Mouse (Mus musculus) 416B (cell line): ENCODE results near the gene 6430550D23Rik.
A peak's percentile ranks its signal among the peaks of the same experiment; 100 is the strongest.

ENCODE experiments used
- DNase-seq: peaks from one replicate; pipeline ENCODE4 v3.0.0; 2011; ENCODE audit warnings: low read depth

Gene 6430550D23Rik

GRCm38 (mm10) chr2:156007888-156008532 lies at the start of gene 6430550D23Rik, which contains the start of gene Ergic3:
6430550D23Rik (minus strand) TSS chr2:156007977.
Ergic3 (plus strand) TSS chr2:156008045.
- DNase-seq: peak; percentile 98

DNA sequence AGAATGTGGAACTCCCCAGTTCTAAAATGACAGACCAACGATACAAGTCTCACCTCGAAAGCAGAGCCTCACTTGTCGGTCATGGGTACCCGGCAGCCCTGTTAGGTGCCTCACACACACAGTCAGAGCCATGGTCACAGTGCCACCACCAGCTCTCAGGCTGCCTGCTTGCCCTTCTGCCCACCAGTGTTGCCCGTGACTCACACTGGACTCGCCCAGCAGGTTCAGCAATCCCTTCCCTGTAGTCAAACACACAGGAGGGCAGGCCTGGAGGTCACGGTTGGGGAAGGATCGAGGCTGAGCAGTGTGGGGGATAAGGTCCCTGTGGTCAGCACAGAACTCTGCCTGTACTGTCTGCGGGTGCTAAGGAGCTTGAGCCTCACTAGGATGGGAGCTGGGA lies 45.0 kb upstream of the 6430550D23Rik start, which contains the start of gene Fer1l4:
TSS of gene Fer1l4 (minus strand) at position 132 of the 400 bp plus-strand sequence.
- no peak for DNase-seq

- DNase-seq: no peak
These were observed 40.2 kb upstream of the 6430550D23Rik start for GRCm38 (mm10) chr2:156047929-156048328.

DNA sequence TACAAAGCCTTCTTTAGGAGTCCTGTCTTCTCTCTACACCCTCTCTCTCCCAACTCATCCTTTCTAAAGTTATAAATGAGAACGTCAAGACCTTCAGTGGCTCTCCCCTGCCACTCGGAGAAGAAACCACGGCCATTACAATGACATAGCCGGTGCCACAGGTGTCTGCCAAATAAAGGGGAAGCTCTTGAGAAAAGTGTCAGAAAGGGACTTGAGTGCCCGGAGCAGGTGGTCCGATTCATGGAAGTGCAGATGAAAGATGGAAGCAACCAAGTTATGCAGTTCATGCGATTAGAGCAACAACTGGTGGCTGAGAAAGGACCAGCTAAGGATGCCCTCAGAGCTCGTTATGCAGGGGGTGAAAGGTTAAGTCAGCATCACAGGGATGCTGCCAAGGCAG lies 35.1 kb upstream of the 6430550D23Rik start:
- DNase-seq: no peak

DNA sequence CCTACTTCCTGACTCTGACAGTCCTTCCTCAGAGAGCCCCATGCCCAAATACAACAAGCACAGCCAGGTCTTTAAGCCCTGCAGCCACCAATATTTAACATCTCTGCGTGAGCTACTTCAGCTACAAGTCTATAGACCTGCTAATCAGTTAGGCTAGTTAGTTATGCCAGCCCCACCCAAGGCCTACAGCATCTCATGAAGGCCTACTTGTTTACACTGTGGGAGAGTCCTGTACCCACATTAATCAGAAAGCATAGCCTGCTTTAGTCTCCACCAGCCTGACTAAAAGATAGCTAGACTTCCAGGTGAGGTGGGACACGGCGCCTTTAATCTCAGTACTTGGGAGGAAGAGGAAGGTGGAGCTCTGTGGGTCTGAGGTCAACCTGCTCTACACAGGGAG lies 31.6 kb upstream of the 6430550D23Rik start:
- no peak for DNase-seq

- peak; percentile 26 for DNase-seq
These were observed 17.7 kb upstream of the 6430550D23Rik start for GRCm38 (mm10) chr2:156025482-156025881.

- DNase-seq: peak; percentile 10
These were observed 14.0 kb upstream of the 6430550D23Rik start for GRCm38 (mm10) chr2:156021765-156022164.

GRCm38 (mm10) chr2:156021219-156021618 lies 13.4 kb upstream of the 6430550D23Rik start:
- DNase-seq: no peak

DNA sequence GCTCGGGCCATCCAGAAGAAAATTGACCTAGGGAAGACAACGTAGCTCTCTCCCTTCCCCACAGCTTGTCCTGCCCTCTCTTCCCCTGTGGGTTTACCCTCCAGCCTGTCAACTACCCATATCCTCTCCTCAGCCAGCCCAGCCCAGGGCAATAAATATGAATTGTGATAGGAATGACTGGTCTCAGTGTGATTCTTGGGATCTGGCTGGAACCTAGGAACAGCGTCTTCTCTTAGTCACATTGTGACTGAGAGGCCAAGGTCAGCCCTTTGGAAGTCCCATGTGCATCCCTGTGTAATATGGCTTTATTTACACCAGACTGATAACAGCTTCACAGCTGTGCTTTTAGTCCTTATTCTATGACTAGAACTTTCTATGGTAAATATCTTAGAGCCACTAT lies 10.3 kb upstream of the 6430550D23Rik start:
- DNase-seq: no peak

DNA sequence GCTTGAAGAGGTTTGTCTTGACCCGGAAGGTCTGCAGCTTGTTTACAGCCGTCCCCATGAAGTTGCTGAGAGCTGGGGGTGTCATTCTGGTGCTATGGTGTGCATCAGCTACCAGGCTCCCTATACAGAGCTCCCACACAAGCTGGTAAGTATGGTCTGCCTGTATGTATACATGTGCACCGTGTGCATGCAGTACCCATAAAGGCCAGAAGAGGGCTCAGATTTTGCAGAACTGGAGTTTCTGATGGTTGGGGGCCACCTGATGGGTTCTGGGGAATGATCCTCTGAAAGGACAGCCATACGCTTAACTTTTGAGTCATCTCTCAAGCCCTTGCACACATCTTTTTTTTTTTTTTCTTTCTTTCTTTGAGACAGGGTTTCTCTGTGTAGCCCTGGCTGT lies 2.4 kb downstream of the 6430550D23Rik start:
- peak; percentile 33 for DNase-seq

GRCm38 (mm10) chr2:155991863-155992321 lies 15.9 kb downstream of the 6430550D23Rik start:
- DNase-seq: no peak

GRCm38 (mm10) chr2:155991151-155991550 lies 16.6 kb downstream of the 6430550D23Rik start:
- DNase-seq: no peak

DNA sequence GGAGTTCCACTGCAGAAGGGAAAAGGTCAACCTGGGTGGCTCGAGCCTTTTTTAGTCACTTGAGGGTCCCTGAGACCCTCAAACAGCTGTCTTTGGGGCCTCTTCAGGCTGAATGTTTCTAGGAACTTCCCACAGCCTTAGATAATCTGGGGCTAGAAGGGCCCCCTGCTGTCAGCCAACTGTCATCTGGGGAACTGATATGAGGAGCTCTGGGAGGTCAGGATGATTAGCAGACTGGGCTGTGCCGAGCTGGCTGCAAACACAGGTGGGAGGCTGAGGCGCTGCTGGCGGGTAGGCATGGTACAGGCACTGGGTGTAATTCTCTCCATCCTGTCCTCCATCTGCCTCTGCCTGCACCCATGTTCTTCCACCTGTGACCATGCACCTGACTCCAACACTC lies 18.7 kb downstream of the 6430550D23Rik start:
- DNase-seq: no peak

- DNase-seq: no peak
These were observed 20.6 kb downstream of the 6430550D23Rik start for GRCm38 (mm10) chr2:155987131-155987530.

- DNase-seq: no peak
These were observed 22.0 kb downstream of the 6430550D23Rik start for GRCm38 (mm10) chr2:155985776-155986175.

- peak; percentile 94 for DNase-seq
These were observed 28.3 kb downstream of the 6430550D23Rik start for GRCm38 (mm10) chr2:155979328-155979991.

- no peak for DNase-seq
These were observed 33.6 kb downstream of the 6430550D23Rik start for GRCm38 (mm10) chr2:155974087-155974731.

DNA sequence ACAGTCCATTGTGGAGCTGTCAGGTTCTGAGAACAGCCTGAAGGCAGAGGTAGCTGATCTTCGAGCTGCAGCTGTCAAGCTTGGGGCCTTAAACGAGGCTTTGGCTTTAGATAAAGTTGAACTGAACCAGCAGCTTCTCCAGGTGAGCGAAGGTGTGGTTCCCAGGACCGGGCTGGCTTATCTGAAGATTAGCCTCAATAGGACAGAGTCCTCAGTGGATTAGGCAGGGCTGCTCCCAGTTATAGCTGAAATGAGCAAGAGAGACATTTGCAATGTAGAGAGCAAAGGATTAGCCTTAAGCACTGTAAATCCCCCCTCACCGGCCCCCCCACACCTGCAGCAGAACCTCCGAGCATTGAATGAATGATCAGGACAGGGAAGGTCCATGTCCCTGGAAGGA lies 34.4 kb downstream of the 6430550D23Rik start:
- DNase-seq: no peak

DNA sequence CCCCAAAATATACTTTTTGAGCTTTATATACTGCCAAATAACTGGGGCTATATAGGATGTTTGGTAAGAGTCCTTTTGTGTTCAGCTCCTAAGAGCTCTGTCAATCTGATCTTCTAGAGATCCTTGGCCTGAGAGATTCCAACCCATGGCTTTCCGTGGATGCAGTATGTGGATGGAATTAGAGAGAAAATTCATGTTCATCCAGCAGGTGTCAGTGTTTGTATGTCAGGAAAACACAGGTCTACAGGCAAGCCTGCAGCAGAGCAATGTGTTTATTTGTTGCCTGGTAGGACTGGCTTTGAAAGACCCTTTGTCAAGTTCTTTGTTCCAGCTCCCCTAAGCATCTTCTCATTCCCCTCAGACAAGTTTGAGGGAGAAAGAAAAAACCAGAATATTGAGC lies 44.8 kb downstream of the 6430550D23Rik start:
- peak; percentile 67 for DNase-seq

DNA sequence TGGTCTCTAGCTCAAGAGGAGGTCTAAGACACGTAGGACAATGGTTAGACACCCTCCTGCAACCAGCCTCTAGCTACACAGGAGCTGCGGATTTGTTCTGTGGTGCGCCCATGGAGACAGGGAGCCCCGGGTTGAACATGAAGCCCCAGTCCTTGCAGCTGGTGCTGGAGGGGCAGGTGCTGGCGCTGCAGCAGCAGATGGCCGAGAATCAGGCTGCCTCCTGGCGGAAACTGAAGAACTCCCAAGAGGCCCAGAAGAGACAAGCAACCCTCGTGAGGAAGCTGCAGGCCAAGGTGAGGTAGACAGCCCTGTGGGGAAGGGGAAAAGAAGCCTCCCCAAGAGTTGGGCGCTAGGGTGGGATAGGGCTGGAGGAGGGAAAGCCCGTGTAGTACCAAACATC lies 45.9 kb downstream of the 6430550D23Rik start:
- no peak for DNase-seq

- no peak for DNase-seq
These were observed 47.8 kb downstream of the 6430550D23Rik start for GRCm38 (mm10) chr2:155959981-155960380.

DNA sequence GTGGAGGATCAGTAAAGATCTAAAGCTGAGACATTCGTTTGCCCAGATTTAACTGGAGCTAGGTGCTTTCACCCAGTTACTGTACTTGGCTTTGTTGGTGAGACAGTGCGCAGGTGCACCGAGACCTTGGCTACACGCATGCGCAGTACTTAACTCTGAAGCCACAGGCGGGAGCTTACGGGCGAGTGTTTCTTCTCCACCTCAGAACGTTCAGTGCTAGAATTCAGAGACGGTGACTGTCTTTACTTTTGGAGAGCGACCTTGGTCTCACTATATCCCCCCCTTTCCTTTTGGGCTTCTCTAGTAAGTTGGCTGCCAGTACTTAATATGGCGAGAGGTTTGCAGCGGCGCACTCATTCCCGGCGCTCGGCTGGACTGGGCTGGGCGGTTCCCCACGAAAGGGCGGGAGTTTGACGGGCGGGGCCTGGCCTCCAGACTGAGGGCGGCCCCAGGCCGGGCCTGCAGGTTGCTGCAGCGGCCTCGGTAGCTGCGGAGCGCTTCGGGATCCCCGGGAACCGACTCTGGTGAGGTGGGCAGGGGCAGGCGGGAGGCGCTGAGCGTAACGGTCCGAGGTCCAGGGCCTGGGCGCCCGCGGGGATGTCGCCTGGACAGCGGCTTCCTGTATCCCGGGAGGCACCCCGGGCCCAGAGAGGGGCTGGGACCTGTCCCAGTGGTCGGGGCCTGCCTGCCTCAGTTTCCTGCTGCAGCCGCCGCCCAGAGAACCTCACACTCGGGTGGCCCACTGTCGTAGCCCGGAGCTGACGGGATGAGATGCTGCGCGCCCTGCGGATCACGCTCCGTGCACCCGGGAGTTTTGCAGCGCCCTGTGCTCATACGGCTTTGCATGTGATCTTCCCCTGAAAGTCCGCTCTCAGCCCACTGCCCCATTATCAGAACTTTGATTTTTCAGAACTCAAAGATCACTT lies 51.4 kb downstream of the 6430550D23Rik start, which contains the start of gene Cep250:
TSS of gene Cep250 (plus strand) at position 325 of the 926 bp plus-strand sequence.
- peak; percentile 95 for DNase-seq
